Mouse (Mus musculus): ENCODE measurements around the gene Iqca. TPM values are rescaled to one million over a fixed set of nuclear protein-coding genes. Genes with fewer than 3 reads are reported as not detected.

Gene Iqca
- polyA plus RNA-seq, 1 experiment: 0.02 TPM

GRCm38 (mm10) chr1:90132402-90132801, 20.8 kb downstream of the Iqca start:
- no peak overlapping the region for H3ac ChIP-seq (ENCODE audit: control insufficient read depth, insufficient read length)
- TF ChIP-seq MYOG (IDR thresholded peaks at IDR 0.05; ENCODE audit: control insufficient read depth in 1 of 3, insufficient read depth in 1 of 3, insufficient read length in 2 of 3, low read depth in 2 of 3): no peak
- TF ChIP-seq CEBPB (IDR thresholded peaks at IDR 0.05; ENCODE audit: insufficient read depth, poor library complexity, severe bottlenecking): no peak
- TF ChIP-seq SRF (IDR thresholded peaks at IDR 0.05; ENCODE audit: control insufficient read depth, insufficient read length, low read depth): no peak
- TF ChIP-seq USF1 (IDR thresholded peaks at IDR 0.05; ENCODE audit: low read depth): no peak
- TF ChIP-seq TCF12 (IDR thresholded peaks at IDR 0.05; ENCODE audit: insufficient read depth, poor library complexity, severe bottlenecking): no peak
- TF ChIP-seq POLR2AphosphoS2 (IDR thresholded peaks at IDR 0.05; ENCODE audit: insufficient read length, low read depth): no peak
- TF ChIP-seq REST (IDR thresholded peaks at IDR 0.05; ENCODE audit: insufficient read depth, insufficient read length): no peak
- no peak for TF ChIP-seq TCF3 (IDR thresholded peaks at IDR 0.05; ENCODE audit: insufficient read length, low read depth)
- no peak for TF ChIP-seq MAX (IDR thresholded peaks at IDR 0.05; ENCODE audit: low read depth)
- TF ChIP-seq POLR2A (IDR thresholded peaks at IDR 0.05; ENCODE audit: insufficient read length, low read depth): no peak
- TF ChIP-seq MYOD1 (IDR thresholded peaks at IDR 0.05; ENCODE audit: control insufficient read depth in 1 of 3, insufficient read length in 2 of 3, low read depth in 2 of 3): no peak
- TF ChIP-seq E2F4 (IDR thresholded peaks at IDR 0.05; ENCODE audit: insufficient read depth): no peak

GRCm38 (mm10) chr1:90131982-90132381, 21.2 kb downstream of the Iqca start:
- no peak for TF ChIP-seq MYOD1 (IDR thresholded peaks at IDR 0.05; ENCODE audit: control insufficient read depth in 1 of 3, insufficient read length in 2 of 3, low read depth in 2 of 3)
- no peak for TF ChIP-seq TCF3 (IDR thresholded peaks at IDR 0.05; ENCODE audit: insufficient read length, low read depth)
- TF ChIP-seq CEBPB (IDR thresholded peaks at IDR 0.05; ENCODE audit: insufficient read depth, poor library complexity, severe bottlenecking): no peak
- no peak for TF ChIP-seq MYOG (IDR thresholded peaks at IDR 0.05; ENCODE audit: control insufficient read depth in 1 of 3, insufficient read depth in 1 of 3, insufficient read length in 2 of 3, low read depth in 2 of 3)
- TF ChIP-seq REST (IDR thresholded peaks at IDR 0.05; ENCODE audit: insufficient read depth, insufficient read length): no peak
- TF ChIP-seq POLR2AphosphoS2 (IDR thresholded peaks at IDR 0.05; ENCODE audit: insufficient read length, low read depth): no peak
- no peak for TF ChIP-seq TCF12 (IDR thresholded peaks at IDR 0.05; ENCODE audit: insufficient read depth, poor library complexity, severe bottlenecking)
- no peak for TF ChIP-seq SRF (IDR thresholded peaks at IDR 0.05; ENCODE audit: control insufficient read depth, insufficient read length, low read depth)
- TF ChIP-seq USF1 (IDR thresholded peaks at IDR 0.05; ENCODE audit: low read depth): no peak
- TF ChIP-seq E2F4 (IDR thresholded peaks at IDR 0.05; ENCODE audit: insufficient read depth): no peak

More at GRCm38 (mm10) chr1:90132402-90132801, 20.8 kb downstream of the Iqca start:
- no peaks in the 10 kb centered on the region for H3K79me2 ChIP-seq (ENCODE audit: control insufficient read depth, insufficient read depth)
- H3K4me2 ChIP-seq (ENCODE audit: low read depth): no peak overlapping the region
- no peak overlapping the region for H3K4me3 ChIP-seq
- H3K27me3 ChIP-seq (ENCODE audit: control insufficient read depth, insufficient read depth, insufficient read length): no peaks in the 10 kb centered on the region
- no peaks in the 10 kb centered on the region for H3K36me3 ChIP-seq (ENCODE audit: control insufficient read depth, insufficient read depth)

GRCm38 (mm10) chr1:90124561-90124960, 28.6 kb downstream of the Iqca start:
- no peak overlapping the region for H3K4me3 ChIP-seq
- no peaks in the 10 kb centered on the region for H3K27me3 ChIP-seq (ENCODE audit: control insufficient read depth, insufficient read depth, insufficient read length)
- TF ChIP-seq POLR2A (IDR thresholded peaks at IDR 0.05; ENCODE audit: insufficient read length, low read depth): no peak
- no peak for TF ChIP-seq REST (IDR thresholded peaks at IDR 0.05; ENCODE audit: insufficient read depth, insufficient read length)
- TF ChIP-seq USF1 (IDR thresholded peaks at IDR 0.05; ENCODE audit: low read depth): no peak
- TF ChIP-seq MAX (IDR thresholded peaks at IDR 0.05; ENCODE audit: low read depth): no peak
- TF ChIP-seq SRF (IDR thresholded peaks at IDR 0.05; ENCODE audit: control insufficient read depth, insufficient read length, low read depth): no peak
- no peak for TF ChIP-seq POLR2AphosphoS2 (IDR thresholded peaks at IDR 0.05; ENCODE audit: insufficient read length, low read depth)
- no peak for TF ChIP-seq MYOD1 (IDR thresholded peaks at IDR 0.05; ENCODE audit: control insufficient read depth in 1 of 3, insufficient read length in 2 of 3, low read depth in 2 of 3)
- no peak for TF ChIP-seq MYOG (IDR thresholded peaks at IDR 0.05; ENCODE audit: control insufficient read depth in 1 of 3, insufficient read depth in 1 of 3, insufficient read length in 2 of 3, low read depth in 2 of 3)
- TF ChIP-seq TCF12 (IDR thresholded peaks at IDR 0.05; ENCODE audit: insufficient read depth, poor library complexity, severe bottlenecking): no peak
- no peak for TF ChIP-seq E2F4 (IDR thresholded peaks at IDR 0.05; ENCODE audit: insufficient read depth)
- TF ChIP-seq CEBPB (IDR thresholded peaks at IDR 0.05; ENCODE audit: insufficient read depth, poor library complexity, severe bottlenecking): no peak
- H3ac ChIP-seq (ENCODE audit: control insufficient read depth, insufficient read length): no peak overlapping the region
- H3K4me2 ChIP-seq (ENCODE audit: low read depth): no peak overlapping the region
- H3K79me2 ChIP-seq (ENCODE audit: control insufficient read depth, insufficient read depth): no peaks in the 10 kb centered on the region
- no peaks in the 10 kb centered on the region for H3K36me3 ChIP-seq (ENCODE audit: control insufficient read depth, insufficient read depth)

More at GRCm38 (mm10) chr1:90131982-90132381, 21.2 kb downstream of the Iqca start:
- no peak overlapping the region for H3K4me3 ChIP-seq
- no peaks in the 10 kb centered on the region for H3K27me3 ChIP-seq (ENCODE audit: control insufficient read depth, insufficient read depth, insufficient read length)
- H3K4me2 ChIP-seq (ENCODE audit: low read depth): no peak overlapping the region
- H3K79me2 ChIP-seq (ENCODE audit: control insufficient read depth, insufficient read depth): no peaks in the 10 kb centered on the region
- no peak overlapping the region for H3ac ChIP-seq (ENCODE audit: control insufficient read depth, insufficient read length)
- no peaks in the 10 kb centered on the region for H3K36me3 ChIP-seq (ENCODE audit: control insufficient read depth, insufficient read depth)

DNA sequence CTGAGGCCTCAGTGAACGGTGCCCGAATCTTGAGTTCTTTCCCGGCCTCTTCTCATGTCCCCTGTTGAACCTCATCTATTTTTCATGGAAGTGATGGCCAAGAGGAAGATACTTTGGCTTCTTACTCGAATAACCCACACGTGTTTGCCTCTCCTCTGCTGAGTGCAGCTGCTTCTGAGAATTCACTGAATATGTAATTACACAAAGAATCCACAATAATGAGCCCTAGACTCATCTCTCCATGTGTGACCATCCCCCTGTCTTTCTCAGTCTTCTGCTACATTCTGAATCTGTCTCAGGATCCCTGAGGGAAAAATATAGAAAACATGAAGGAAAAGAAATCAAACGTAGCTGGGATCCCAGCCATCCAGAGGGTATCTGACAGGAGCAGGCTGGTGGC, 32.5 kb downstream of the Iqca start:
- Histone ChIP-seq H3K79me2 (ENCODE audit: control insufficient read depth, insufficient read depth) (no peaks in the 10 kb centered on the region), H3K4me2 (ENCODE audit: low read depth) (no peak overlapping the region), H3K4me3 (no peak overlapping the region), H3K36me3 (ENCODE audit: control insufficient read depth, insufficient read depth) (no peaks in the 10 kb centered on the region), H3K27me3 (ENCODE audit: control insufficient read depth, insufficient read depth, insufficient read length) (no peaks in the 10 kb centered on the region), H3ac (ENCODE audit: control insufficient read depth, insufficient read length) (no peak overlapping the region)
- TF ChIP-seq TCF12 (IDR thresholded peaks at IDR 0.05; ENCODE audit: insufficient read depth, poor library complexity, severe bottlenecking) (no peak), E2F4 (IDR thresholded peaks at IDR 0.05; ENCODE audit: insufficient read depth) (no peak), POLR2AphosphoS2 (IDR thresholded peaks at IDR 0.05; ENCODE audit: insufficient read length, low read depth) (no peak), REST (IDR thresholded peaks at IDR 0.05; ENCODE audit: insufficient read depth, insufficient read length) (no peak), SRF (IDR thresholded peaks at IDR 0.05; ENCODE audit: control insufficient read depth, insufficient read length, low read depth) (no peak), MAX (IDR thresholded peaks at IDR 0.05; ENCODE audit: low read depth) (no peak), MYOG (IDR thresholded peaks at IDR 0.05; ENCODE audit: control insufficient read depth in 1 of 3, insufficient read depth in 1 of 3, insufficient read length in 2 of 3, low read depth in 2 of 3) (no peak), USF1 (IDR thresholded peaks at IDR 0.05; ENCODE audit: low read depth) (no peak), POLR2A (IDR thresholded peaks at IDR 0.05; ENCODE audit: insufficient read length, low read depth) (no peak), MYOD1 (IDR thresholded peaks at IDR 0.05; ENCODE audit: control insufficient read depth in 1 of 3, insufficient read length in 2 of 3, low read depth in 2 of 3) (no peak), TCF3 (IDR thresholded peaks at IDR 0.05; ENCODE audit: insufficient read length, low read depth) (no peak), CEBPB (IDR thresholded peaks at IDR 0.05; ENCODE audit: insufficient read depth, poor library complexity, severe bottlenecking) (no peak)

All from myocyte (in vitro differentiated cells).